Mouse (Mus musculus): Measurements from ENCODE around the gene Tigit. TPM values are rescaled to one million over a fixed set of nuclear protein-coding genes. Genes with fewer than 3 reads are reported as not detected.

Gene Tigit
- total RNA-seq, 2 experiments from 2014 or later = not detected

GRCm38 (mm10) chr16:43671972-43672371, 8.0 kb upstream of the Tigit start:
- no peak for DNase-seq (ENCODE audit: low spot score in 2 of 2)

DNA sequence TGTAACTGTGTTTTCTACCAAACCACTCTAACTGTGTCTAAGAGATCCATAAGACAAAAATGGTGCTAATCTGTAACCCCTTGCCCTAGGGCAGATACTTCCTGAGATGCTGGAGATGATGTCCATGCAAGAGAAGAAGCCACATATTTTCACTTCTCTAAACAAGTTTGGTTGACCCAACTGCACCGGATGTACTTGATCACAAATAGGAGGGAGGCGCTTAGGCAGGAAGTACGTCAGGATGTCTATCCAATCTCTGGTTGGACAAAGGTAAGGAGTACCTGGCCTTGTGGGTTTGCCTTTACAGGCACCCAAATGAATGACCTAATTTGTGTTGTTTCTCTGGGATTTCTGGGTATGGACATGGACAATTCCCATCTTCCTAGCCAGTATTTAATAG, 4.3 kb upstream of the Tigit start:
- DNase-seq (ENCODE audit: low spot score in 2 of 2) = no peak

- DNase-seq (ENCODE audit: low spot score in 2 of 2) = no peak
These were observed 915 bp upstream of the Tigit start for GRCm38 (mm10) chr16:43664861-43665260.

DNA sequence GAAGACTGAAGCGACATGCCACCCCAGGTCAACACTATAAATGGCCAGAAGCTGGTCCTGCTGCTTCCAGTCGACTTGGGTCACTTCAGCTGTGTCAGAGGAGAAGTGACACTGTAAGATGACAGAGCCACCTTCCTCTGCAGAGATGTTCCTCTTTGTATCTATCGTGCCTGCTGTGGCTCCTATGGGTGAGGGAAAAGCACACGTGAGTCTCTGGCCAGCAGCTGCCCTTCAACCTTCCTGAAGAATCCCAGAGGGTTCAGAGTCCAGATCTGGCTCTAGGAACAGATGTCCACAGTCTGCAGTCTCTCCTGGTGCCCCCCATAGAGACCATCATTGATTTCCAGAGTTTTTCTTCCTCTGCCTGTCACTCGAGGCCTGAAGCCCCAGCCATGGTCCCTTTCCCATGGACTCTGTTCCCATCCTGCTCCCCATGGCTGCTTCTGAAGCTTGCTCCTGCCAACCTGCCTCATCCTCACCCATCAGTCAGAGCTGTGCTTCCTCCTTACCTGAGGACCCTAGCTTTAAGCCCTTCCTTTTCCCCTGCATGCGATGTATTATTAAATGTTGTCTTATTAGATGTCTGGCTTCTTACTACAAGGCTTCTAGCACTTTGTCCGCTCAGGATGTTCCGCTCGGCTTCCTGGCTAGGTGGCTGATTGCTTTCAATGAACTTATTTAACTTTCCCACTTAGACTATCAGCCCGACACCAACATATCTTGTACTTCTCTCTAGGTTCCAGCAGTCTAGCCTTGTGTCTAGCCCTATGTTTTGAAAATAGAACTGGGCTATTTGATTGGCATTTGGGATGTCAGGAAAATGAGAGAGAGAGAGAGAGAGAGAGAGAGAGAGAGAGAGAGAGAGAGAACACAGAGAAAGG, 1.6 kb downstream of the Tigit start:
- no peak for DNase-seq (ENCODE audit: low spot score in 2 of 2)

- no peak for DNase-seq (ENCODE audit: low spot score in 2 of 2)
These were observed 2.4 kb downstream of the Tigit start for GRCm38 (mm10) chr16:43661576-43661975.

DNA sequence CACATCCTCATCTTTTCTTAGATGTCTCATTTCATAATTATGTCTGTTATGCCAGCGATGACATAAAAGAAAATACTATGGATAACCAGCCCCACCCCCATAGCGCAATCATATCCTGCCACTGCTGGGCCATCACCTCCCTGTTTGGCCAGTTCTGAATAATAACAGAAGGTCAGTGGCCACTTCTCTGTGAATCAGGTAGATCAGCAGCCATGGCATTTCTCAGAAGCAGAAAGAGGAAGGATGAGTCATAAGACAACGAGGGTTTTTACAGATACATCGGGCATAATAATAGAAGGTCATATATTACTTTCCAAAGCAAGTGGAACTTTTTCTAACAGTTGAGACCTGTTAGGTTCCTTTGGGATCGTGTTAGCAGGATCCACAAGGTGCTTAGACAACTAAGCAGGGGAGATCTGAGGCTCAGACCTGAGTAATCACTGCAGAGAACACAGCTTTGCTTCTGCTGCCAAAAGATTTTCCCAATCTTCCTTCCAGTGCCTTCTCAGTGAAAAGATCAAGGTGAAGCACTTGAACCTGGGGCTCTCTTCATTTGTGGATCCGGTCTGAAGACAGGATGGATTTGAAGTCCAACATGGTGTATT, 8.7 kb downstream of the Tigit start:
- no peak for DNase-seq (ENCODE audit: low spot score in 2 of 2)

DNA sequence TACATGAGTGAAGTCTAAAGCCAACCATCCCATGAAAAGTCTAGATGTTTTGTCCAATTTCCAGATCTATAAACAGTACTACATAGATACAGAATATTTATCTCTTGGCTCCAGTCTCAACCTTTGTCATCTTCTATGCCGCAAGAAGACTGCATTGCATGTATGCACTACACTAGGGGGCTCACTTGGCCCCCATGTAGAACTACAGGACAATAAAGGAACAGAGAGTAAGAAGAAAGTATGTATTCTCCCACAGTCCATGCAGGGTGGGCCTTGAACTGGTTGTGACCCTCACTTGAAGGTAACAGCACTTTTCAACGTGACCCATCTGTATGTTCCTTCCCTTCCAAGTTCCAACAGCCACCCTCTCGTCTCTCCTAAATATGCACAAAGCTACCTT, 9.7 kb downstream of the Tigit start:
- DNase-seq (ENCODE audit: low spot score in 2 of 2) = no peak

DNA sequence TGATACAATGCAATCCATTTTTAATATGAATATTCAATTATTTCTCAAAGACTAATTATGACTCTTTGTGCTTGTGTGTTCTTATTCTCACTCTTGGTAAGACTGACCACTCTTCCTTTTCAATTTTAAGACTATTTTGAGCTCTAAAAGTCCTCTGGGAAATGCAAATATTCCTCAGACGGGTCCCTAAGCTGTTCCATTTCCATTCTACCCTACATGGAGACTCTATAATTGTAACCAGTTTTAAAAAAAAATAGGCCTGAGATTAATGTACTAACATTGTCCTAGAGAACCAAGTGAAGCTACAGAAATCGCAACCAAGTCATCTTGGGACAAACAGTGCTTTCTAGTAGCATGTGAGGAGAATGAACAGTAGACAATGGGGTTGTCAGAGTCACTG, 10.7 kb downstream of the Tigit start:
- DNase-seq (ENCODE audit: low spot score in 2 of 2) = no peak

DNA sequence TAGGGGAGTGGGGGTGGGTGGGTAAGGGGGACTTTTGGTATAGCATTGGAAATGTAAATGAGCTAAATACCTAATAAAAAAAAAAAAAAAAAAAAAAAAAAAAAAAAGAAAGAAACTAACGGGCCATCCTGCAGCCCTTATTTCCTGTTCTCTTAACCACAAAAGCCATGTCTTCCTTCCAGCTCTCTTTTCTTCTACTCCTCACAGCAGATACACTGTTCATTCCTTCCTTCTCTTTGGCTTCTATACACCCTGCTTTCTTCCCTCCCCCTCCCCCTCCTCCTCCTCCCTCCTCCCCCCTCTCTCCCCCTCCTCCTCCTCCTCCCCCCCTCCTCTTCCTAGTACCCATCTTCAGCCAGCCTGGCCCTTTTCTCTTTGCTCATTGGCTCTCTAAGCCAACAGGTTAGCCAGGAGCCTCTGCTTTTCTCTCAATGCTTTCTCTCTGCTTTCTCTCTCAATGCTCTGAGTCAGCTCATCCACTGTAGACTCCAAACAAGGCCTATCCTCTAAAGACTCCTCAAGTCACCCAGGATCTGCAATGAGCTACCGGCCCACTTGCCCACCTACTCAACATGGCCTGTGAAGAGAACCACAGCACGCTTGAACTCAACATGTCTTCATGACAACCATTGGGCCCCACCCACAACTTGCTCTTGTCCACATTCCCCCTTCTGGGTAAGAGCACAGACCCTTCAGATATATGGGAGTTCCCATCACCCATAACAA, 13.4 kb downstream of the Tigit start:
- no peak for DNase-seq (ENCODE audit: low spot score in 2 of 2)

GRCm38 (mm10) chr16:43647641-43648040, 16.3 kb downstream of the Tigit start:
- DNase-seq (ENCODE audit: low spot score in 2 of 2) = no peak

GRCm38 (mm10) chr16:43646943-43647342, 17.0 kb downstream of the Tigit start:
- DNase-seq (ENCODE audit: low spot score in 2 of 2) = no peak

DNA sequence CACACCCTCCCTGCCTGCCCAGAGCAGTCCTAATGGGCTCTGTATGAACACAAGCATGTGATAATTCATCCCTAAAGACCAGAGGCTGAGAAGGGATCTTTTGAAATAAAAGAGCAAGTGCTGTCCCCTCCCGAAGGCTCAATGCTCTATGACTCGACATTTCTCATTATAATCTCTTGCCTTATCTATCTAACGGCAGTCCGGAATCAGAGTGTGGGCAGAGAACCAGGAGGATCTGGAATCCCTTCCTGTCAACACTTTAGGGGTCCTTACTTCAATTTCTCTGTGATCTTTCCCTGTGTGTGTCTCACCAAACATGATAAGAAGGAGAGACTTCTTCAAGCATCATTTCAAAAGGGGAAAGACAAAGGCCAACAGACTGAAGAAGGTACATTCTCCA, 18.1 kb downstream of the Tigit start:
- DNase-seq (ENCODE audit: low spot score in 2 of 2) = no peak

- no peak for DNase-seq (ENCODE audit: low spot score in 2 of 2)
These were observed 22.7 kb downstream of the Tigit start for GRCm38 (mm10) chr16:43641230-43641629.

GRCm38 (mm10) chr16:43638406-43639049, 25.4 kb downstream of the Tigit start:
- DNase-seq (ENCODE audit: low spot score in 2 of 2) = no peak

DNA sequence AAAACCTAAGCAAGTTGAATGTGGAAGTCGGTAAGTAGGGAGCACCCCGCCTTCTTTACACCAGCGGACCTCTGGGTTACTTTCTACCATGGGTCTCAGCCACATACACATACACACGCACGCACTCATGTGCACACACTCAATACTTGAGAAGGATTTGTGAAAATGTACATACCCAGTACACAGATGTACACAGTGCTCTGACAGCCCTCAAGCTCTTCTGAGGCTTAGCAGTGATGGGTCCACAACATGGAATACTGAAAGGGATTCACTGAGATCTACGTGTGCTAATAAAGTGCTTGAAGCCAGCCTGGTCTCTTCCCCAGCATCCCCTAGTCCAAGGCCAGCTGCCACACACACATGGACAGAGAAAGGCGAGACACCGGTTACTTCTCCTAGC, 26.7 kb downstream of the Tigit start:
- DNase-seq (ENCODE audit: low spot score in 2 of 2) = no peak

GRCm38 (mm10) chr16:43634037-43634436, 29.9 kb downstream of the Tigit start:
- no peak for DNase-seq (ENCODE audit: low spot score in 2 of 2)

DNA sequence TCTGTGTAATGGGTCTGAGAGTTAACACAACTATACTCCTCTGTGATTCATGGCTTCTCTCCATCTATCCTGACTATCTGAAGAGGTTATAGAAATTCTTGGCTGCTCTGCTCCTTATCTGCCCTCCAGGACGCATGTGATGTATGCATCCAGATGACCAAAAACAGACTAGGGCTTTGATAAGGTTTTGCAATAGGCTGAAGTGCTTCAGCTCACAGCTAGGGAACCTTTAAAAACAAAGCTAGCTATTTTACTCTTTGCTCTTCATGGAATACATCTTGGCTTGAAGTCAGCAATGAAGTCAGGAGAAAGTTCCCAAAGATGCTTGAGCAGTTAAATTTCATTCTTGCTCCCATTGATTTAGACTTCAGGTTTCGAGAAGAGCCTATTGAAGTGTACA, 32.2 kb downstream of the Tigit start:
- DNase-seq (ENCODE audit: low spot score in 2 of 2) = no peak

DNA sequence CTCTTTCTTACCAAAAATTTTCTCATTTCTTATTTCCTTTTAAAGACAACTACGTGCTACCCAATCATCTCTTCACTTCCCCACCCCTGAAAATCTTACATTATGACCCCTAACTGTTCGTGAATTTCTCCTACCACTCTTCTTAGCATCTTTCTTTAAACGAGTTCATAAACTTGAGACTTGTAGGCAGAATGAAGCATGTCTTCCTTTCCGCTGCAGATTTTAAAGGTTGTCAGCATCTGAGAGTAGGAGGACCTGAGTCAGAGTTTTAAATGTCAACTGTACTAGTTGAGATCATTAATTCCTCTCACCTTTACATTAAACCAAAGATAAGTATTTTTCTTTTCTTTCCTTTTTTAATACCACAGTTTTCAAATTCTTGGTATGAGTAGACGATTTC, 35.3 kb downstream of the Tigit start:
- DNase-seq (ENCODE audit: low spot score in 2 of 2) = no peak

DNA sequence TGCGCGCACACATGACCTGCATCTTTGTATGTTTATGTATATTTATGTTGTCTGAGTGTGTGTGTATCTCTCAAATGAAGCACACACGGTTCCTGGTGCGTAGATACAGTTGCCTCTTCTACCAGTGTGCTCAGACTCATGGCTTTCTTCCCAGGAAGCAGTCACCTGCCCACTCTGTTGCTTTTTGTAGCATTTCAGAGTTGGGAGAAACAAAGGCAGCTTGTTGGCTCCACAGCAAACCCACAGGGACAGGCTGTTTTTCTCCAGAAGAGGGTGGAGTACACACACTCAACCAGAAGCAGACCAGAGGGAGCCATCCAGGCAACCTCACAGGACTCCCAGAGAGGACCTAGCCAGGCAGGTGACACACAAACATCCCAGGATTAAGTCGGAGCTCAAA, 38.0 kb downstream of the Tigit start:
- no peak for DNase-seq (ENCODE audit: low spot score in 2 of 2)

GRCm38 (mm10) chr16:43625289-43625688, 38.7 kb downstream of the Tigit start:
- no peak for DNase-seq (ENCODE audit: low spot score in 2 of 2)

GRCm38 (mm10) chr16:43624876-43625275, 39.1 kb downstream of the Tigit start:
- DNase-seq (ENCODE audit: low spot score in 2 of 2) = no peak
